Mouse (Mus musculus): ENCODE measurements at regions not wholly inside any gene's neighbourhood (a gene's known extent, or its start where the extent isn't known, plus 50 kb on each side); places are given as distances from the start of the nearest gene placed in this dataset.
A peak's percentile ranks its signal among the peaks of the same experiment; 100 is the strongest.

- no peak for DNase-seq (ENCODE audit: low read depth, low spot score)
Measured at GRCm38 (mm10) chr10:96860366-96860765, 243.6 kb downstream of the Btg1 start.

- DNase-seq (ENCODE audit: low read depth, low spot score): no peak
Measured at GRCm38 (mm10) chr10:96863230-96863629, 246.4 kb downstream of the Btg1 start.

GRCm38 (mm10) chr10:96866468-96866867 is 249.7 kb downstream of the Btg1 start:
- DNase-seq (ENCODE audit: low read depth, low spot score): no peak

DNA sequence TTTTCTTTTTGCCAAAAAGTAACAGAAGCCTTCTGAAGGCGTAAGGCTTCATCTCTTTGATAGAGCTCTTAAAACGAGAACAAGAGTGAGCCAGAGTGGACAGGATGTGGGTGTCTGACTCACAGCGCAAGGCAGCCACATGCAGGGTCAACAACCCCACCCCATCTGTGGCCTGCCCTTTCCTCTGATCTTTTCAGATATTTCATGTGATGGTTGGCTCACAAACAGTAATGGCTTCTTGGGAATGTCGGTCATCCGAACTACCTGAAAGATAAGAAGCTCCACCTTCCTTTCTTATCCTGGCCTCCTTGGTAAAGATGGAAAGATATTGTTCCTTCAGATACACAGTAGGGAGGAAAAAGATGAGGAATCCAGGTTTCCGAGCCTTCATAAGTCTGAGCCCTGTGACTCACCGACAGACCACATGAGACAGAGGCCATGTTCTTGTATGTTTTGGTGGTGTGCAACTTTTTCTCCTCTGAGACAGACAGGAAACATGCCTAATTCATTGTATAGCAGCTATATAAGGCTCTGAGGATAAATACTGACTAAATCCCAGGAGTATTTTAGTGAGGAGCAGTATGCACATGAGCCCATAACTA is 254.9 kb downstream of the Btg1 start:
- no peak for DNase-seq (ENCODE audit: low read depth, low spot score)

- DNase-seq (ENCODE audit: low read depth, low spot score): no peak
Measured at GRCm38 (mm10) chr10:96874646-96875045, 257.8 kb downstream of the Btg1 start.

DNA sequence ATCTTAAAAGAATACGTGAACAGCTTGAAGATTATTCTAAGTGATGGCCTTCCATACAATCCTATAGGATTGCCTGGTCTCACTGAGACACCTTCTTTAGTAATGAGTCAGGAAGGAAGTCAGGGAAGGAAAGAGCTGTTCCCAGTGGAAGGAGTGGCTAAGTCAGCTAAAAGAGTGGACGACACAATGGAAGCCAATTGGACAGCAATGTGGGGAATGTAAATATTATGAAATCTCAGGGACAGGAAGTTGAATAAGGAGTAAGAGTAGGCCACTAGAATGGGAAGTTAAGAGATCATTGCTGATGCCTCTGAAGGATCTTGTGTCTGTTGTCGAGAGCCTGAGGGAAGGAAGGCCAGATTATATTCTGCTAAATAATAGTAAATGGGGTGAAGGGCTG is 258.9 kb downstream of the Btg1 start:
- DNase-seq (ENCODE audit: low read depth, low spot score): no peak

DNA sequence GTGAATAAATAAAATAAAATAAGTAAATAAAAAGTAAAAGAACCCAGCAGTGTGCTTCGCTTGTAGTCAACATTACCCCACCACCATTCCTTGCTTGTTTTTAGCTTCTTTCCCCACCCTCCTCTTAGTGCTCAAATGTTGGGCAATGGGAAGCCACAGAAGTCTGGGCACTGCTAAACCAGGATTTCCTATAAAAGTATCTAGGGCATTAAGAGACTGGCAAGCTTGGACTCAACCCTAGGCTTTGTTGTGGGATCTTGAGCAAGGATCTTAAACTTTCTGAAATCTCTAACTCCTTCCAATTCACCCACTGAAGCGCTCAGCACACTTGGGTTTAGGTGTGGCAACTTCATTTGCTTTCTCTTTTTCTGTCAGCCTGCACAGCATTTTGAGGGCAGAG is 262.6 kb downstream of the Btg1 start:
- DNase-seq (ENCODE audit: low read depth, low spot score): no peak

DNA sequence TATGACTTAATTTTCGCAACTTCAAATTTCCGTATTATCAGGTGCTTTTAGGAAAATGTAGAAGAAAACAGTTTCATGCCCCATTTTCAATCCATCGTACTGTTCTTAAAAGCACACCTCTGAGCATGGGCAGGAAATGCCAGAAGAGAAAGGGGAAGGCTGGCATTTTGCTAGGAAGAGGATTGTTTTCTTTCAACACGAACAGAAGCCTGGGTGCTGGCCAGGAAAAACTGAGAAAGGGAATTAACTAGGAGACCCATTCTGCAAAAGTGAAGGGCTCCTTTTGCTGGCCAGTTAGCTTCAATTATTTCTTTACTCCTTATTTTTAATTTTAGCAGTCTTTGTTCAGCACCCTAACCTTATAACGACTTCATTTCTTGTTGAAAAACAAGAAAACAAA is 264.0 kb downstream of the Btg1 start:
- no peak for DNase-seq (ENCODE audit: low read depth, low spot score)

- no peak for DNase-seq (ENCODE audit: low read depth, low spot score)
Measured at GRCm38 (mm10) chr10:96881212-96881611, 264.4 kb downstream of the Btg1 start.

DNA sequence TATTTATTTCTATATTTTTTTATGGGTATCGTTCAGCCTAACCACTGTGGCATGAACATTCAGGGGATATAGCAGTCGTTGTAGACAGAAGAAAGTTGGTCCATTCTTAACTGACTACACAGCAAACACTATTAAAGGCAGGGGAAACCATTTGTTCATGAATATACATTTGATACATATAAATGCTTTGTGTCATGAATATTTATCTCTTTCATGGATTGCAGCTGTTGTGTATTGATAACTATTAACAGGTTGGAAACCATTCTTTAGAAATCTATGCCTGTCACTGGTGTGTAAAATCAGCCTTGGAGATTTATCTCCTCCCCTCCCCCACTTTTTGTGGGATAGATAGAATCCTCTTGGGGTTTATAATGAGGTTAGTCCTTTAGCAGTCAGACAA is 264.9 kb downstream of the Btg1 start:
- DNase-seq (ENCODE audit: low read depth, low spot score): no peak

GRCm38 (mm10) chr10:96901150-96901549 is 284.3 kb downstream of the Btg1 start:
- no peak for DNase-seq (ENCODE audit: low read depth, low spot score)

- DNase-seq (ENCODE audit: low read depth, low spot score): no peak
Measured at GRCm38 (mm10) chr10:96905098-96905809, 288.4 kb downstream of the Btg1 start.

DNA sequence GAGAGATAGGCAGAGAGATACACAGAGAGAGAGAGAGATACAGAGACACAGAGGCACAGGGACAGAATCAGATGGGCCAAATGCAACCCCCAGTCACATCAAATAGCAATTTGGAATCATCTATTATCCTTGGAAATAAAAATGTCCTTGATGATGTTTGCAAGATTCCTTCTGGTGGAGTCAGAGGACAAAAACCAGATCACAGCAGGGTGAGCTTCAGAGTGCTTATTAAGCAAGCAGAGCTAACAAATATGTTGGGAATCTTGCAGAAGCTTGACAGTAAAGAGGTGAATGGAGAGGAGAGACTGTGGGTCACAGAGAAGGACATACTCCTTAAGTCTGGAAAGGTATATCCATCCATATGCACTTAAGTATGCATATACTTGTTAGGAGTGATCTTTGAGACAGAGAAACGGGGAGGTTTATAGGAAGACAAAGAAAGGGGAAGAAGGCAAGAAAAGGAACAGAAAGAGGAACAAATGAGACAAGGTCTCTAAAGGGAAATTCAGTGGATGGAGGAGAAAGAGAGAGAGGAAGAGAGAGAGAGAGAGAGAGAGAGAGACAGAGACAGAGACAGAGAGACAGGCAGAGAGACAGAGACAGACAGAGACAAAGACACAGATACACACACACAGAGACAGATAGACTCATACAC is 293.0 kb downstream of the Btg1 start:
- DNase-seq (ENCODE audit: low read depth, low spot score): no peak

- no peak for DNase-seq (ENCODE audit: low read depth, low spot score)
Measured at GRCm38 (mm10) chr10:96921181-96921580, 304.4 kb downstream of the Btg1 start.

- peak; percentile 9 for DNase-seq (ENCODE audit: low read depth, low spot score)
Measured at GRCm38 (mm10) chr10:96924266-96924672, 307.5 kb downstream of the Btg1 start.

GRCm38 (mm10) chr10:96924722-96925121 is 307.9 kb downstream of the Btg1 start:
- no peak for DNase-seq (ENCODE audit: low read depth, low spot score)

GRCm38 (mm10) chr10:96925771-96926170 is 309.0 kb downstream of the Btg1 start:
- DNase-seq (ENCODE audit: low read depth, low spot score): no peak

DNA sequence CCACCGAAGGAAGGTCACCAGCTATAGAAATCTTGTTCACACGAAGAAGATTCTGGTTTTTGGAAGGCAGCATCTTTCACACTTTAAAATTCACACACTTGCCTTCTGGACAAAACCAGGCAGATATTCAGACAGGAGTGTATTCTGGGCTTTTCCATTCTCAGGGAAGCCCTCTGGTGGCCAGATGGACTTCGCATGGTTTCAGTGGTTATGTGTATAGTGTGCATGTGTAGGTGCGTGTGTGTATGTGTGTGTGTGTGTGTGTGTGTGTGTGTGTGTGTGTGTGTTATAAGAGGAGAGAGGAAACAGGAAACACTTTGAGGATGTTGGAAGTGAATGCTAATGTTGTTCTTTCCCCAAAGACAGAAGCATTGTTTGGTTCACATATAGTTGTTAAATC is 317.9 kb downstream of the Btg1 start:
- peak; percentile 36 for DNase-seq (ENCODE audit: low read depth, low spot score)

DNA sequence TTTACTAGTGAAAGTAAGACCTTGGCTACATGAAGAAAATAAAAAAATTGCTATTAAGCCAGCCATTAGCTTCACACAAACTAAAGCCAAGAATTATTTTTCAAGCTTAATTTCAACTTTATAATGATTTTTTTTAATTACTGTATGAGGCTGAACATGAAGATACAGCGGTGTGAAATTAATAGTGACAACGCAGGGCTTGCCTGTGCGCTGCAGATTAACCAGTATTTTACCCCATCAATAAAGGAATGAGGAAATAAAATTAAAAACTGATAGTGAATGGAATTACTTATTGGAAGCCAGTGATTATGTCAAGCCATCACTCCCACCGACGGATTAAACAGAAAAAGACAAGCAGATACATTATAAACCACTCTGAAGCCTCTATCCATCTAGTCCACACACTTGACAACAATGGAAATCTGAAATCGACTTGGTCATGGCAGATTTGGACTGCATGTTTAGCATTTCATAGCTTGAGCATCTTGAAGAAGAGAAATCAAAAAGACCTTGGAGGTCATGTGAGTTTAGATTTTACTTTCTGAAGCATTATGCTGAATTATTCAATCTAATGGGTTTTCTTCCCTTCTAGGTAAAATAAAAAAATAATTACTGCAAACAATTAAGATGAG is 324.2 kb downstream of the Btg1 start:
- DNase-seq (ENCODE audit: low read depth, low spot score): no peak

- DNase-seq (ENCODE audit: low read depth, low spot score): no peak
Measured at GRCm38 (mm10) chr10:96944229-96944628, 327.4 kb downstream of the Btg1 start.

DNA sequence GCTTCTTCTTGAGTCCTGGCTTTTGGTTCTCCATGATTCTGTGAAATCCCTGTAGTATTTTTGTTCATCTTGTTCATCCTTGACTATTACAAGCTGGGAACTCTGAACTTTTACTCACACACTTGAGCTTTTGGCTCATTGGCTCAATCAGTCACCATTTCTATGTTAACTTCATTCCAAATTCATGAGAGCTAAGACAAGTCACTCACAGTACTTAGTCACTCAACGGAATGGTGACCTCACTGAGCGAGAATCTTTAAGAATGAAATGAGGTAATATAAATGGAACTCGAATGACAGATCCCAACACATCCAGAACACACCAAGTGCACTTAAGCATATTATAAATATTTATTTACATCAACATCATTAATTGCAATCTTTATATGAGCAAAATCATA is 331.2 kb downstream of the Btg1 start:
- no peak for DNase-seq (ENCODE audit: low read depth, low spot score)

DNA sequence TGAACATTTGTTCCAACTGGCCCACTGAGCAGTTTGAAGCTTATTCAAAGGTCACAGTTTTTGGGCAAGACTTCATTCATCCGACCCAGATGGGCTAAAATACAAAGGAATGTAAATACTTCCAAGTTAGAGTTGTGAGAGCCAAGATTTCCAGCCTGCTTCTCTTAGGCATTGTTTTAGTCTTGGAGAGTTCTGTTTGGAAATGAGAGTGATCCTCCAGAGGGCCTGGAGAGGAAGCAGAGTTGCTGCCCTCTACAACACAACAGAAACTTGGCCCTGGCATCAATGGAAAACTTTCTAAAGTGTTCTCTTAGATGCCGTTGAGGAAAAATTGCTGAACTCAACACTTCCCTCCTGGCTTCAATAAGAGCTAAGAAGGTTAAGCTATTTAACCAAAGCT is 332.1 kb downstream of the Btg1 start:
- no peak for DNase-seq (ENCODE audit: low read depth, low spot score)
